Mouse (Mus musculus): Measurements from ENCODE around the gene Tgm6.

The Tgm6 gene

DNA sequence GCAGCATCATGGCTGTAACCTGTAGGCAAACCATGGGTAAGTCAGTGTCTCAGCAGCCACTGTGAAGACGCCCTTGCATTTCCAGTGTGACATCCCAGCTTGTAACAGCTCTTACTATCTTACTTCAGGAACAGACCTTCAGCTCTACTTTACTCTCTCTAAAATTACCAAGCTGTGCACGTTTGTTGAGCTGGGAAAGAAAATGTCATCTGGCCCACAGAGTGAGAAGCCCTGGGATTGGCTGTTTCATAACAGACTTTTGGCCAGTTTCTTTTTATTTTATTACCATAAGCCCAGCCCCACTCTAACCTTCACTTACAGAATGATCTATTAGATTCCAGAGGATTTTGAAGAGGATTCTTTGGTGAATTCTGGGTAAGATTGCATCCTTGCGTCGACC lies at the start of gene Tgm6:
Gene Tgm6, plus strand, starts transcription at position 301 of the 400 bp plus-strand sequence.
- in situ Hi-C loops (cut with MboI, MseI), result no loop called here

DNA sequence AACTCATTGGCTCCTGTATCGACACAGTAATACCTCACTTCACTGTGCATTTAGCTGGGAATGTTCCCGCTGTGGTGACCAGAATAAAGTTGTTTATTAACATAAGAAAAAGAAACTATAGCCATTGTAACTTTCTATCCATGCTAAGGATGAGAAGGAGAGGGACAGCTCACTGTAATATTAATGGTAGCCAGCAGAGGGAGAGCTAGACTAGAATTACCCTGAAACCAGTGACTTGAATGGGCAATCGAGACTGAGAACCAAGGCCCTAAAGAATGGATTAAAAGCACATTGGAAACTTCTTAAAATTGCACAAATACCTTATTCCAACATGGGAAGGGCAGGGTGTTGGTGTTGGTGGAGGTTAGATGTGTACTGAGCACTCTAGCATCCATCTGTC lies 44.0 kb upstream of the Tgm6 start:
- in situ Hi-C loops (cut with MboI, MseI), result no loop called here

DNA sequence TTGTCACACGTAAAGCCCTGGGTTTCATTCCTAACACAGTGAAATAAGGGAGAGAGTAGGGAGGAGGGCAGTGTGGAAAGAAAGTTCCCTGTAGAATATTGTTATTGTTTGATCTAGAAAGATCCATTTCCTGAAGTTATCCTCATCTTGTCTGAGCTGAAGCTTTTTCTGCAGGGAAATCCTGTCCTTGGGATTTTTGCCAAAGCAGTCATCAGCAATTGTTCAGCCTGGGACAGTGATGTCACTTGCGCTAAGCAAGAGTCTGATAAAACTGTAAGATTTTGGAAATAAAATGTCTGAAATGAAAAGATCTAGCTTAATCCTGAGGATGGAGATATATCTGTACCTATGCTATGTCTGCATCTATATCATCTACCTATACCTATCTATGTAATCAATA lies 41.8 kb upstream of the Tgm6 start:
- in situ Hi-C loops (cut with MboI, MseI), result loop anchor here (5.0 kb wide), 1 partner anchor 177 kb away; no protein-coding TSS in a partner anchor

DNA sequence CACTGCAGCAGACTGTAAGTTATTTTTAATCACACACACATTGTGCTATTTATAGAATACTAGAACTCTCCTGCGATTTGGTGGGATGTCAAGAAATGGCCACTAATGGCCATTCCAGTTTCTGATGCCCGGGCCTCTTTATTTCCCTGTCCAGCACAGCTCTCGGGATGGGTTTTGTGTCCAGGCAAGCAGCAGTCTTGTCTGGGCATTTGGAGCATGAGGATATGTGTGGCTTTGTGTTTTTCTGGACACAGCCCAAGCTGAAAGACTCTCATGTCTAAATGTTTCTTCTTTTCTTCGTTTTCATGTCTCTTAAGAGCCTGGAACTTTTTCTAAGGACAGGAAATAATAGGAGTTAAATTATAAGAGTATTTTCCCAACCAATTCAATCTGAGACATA lies 588 bp downstream of the Tgm6 start:
- in situ Hi-C loops (cut with MboI, MseI), result no loop called here

DNA sequence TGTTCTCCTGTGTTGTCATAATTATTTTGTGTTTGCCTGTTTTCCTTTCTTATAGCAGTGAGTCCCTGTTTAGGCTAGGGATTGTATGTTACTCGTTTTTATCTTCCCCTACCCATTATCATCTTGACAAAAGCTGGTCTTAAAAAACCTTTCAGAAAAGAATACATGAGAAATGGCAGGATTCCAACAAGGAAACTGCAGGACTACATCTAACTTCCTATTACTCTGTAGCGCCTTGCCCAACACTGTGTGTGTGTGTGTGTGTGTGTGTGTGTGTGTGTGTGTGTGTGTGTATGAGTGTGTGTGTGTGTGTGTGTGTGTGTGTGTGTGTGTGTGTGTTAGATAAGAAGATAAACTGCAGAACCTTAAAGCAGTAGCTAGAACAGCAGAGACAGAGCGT lies 1.2 kb downstream of the Tgm6 start:
- in situ Hi-C loops (cut with MboI, MseI), result no loop called here

DNA sequence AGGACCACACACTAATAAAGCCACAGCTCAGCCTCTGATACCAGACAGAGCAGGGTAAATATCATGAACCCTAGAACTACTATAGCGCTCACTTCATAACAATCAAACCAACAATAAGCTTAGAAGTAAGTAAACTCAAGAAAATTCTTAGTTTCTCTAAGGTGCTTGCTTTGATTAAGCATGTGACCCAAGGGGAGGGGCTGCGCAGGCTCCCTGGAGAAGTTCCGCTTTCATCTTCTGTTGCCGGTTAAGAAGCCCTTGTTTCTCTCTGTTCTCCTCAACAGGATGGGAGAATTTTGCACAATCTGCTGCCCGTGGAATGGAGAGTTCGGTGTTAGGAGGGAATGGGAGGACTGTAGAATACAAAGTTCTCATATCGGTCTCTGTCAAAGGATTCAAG lies 6.4 kb downstream of the Tgm6 start:
- in situ Hi-C loops (cut with MboI, MseI), result no loop called here

DNA sequence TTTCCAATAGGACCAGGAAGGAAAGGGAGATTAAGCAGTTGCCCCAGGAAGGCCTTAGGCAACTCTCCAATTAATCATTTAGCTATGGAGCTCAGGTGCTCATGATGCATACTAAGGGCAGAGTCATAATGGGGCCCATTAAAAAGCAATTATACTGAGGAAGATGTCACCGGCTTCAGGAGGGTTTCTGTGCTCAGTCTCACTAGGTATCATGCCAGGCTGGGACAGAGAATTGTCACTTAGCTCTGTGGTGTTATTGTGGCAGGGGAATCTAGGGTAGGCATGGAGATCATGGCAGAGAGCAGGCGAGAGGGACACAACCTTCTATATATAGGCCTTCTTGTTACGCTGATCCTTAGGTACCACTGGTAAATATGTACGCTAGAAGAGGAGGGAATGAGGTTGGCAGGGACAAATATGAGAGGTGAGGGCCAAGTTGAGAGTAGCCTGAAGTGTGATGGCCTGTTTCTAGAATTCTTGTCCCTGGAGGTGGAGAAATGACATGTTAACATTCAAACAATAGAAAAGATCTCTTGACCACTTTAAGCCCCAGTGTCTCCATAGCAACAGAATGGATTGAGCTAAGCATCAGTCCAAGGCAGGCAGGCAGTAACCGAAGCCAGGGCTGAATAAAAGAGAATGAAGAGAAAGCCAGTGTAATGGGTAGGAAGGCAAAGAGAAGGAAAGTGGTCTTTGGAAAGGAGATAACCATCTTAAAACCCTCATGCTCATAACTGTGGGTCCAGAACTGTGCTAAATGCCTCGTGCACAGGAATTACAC lies 13.3 kb downstream of the Tgm6 start:
- in situ Hi-C loops (cut with MboI, MseI), result no loop called here

DNA sequence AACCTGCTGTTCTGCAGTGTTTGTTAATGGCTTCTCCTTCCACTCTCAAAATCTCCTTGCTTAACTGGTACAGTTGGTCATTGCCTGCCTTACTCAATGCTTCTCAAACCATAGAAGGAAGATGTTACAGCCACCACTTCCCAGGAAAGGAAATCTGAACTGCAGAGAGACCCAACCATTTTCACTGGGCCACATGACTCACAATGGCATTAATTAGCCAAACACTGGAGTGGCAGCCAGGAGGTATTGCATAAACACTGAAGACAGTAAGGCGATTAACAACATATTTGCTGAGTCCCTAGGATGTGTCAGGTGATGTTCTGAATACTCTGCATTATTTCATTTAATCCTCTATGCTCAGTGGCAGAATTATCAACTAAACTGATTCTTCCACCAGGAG lies 13.9 kb downstream of the Tgm6 start:
- in situ Hi-C loops (cut with MboI, MseI), result no loop called here

DNA sequence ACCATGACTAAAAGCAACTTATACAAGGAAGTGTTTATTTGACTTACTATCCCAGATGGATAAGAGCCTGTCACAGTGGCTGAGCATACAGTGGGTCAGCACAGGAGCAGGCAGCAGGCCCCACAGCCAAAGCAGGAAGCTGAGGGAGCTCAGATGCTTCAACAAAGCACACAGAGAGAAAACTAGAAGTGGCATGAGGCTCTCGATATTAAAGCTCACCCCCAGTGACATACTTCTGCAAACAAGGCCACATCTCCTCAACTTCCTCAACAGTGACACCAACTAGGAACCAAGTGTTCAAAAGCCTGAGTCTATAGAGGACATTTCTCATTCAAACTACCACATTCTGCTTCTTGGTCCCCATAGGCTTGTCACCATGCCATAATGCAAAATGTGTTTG lies 17.5 kb downstream of the Tgm6 start:
- in situ Hi-C loops (cut with MboI, MseI), result no loop called here

DNA sequence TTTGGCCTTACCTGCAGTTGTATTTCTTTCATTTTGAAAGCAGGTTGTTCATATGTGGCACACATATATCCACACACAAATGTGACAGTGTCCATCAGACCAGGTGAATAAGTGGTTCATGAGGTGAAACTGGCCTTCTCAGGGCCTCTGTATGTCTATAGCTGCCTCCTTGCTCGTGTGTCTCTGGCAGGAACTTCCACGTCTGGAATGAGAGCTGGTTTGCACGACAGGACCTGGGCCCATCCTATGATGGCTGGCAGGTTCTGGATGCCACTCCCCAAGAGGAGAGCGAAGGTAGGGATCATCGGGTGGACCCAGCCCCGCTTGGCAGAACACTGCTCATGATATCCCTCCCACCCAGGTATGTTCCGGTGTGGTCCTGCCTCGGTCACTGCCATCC lies 30.8 kb downstream of the Tgm6 start:
- in situ Hi-C loops (cut with MboI, MseI), result no loop called here

DNA sequence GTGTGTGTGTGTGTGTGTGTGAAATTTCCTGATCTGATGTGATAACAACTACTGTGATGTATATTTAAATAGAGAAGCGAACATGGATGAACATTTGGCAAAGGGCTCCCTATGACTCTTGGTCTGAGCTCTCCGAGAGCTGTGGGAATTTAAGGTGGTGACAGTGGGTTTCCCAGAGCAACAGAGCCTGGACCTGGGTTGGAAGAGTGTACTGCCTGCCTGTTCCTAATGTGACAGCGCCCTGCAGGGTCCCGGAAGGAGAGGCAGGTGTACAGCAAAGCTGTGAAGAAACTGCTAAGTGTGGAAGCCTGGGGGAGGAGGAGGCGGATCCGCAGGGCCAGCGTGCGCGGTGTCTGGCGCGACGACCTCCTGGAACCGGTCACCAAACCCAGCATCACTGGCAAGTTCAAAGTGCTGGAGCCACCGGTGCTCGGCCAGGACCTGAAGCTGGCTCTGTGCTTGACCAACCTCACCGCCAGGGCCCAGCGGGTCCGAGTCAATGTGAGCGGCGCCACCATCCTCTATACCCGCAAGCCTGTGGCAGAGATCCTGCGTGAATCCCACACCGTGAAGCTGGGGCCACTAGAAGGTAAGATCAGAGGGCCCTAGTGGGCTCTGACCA lies 32.6 kb downstream of the Tgm6 start:
- in situ Hi-C loops (cut with MboI, MseI), result no loop called here

DNA sequence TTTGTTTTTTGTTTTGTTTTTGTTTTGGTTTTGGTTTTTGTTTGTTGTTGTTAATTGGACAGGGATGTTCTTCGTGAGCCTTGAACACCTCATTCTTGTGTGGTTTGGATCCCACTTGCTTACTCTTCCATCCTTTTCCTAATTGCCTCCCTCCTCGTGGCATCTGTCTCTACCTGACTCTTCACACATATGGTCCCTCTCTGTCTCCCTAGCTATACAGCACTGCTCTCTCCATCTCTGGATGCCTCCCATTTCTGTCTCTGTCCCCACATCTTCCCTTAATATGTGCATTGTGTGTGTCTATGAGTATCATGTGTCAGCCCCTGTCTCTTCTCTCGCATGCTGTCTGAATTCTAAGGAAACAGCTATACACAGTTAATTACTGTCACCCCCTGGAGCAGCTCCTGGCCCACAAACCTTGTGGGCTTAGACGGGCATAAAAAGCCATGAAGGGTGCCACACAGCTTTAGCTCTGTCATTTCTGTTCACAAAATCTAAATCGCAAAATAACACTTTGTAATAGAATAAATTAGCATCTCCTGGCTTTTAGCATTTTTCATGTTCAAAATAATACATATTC lies 34.0 kb downstream of the Tgm6 start:
- in situ Hi-C loops (cut with MboI, MseI), result no loop called here

DNA sequence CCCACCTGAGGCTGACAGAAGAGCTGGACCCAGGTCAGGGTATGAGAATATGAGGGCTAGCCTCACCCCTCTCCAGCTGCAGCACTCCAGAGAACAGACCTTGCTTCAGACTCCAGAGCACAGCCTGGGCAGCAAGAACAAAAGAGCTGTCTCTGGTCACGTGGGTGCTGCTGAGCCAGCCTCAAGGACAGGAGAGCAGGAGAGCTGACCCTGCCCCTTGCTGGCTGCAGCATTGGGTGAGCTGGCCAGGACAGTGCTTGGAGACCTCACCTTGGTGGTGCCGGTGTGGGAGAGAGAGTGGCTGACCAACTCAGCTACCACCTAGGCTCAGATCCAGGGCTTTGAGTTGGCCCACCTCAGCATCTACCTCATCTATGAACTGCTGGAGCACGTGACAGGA lies 43.0 kb downstream of the Tgm6 start:
- in situ Hi-C loops (cut with MboI, MseI), result no loop called here

DNA sequence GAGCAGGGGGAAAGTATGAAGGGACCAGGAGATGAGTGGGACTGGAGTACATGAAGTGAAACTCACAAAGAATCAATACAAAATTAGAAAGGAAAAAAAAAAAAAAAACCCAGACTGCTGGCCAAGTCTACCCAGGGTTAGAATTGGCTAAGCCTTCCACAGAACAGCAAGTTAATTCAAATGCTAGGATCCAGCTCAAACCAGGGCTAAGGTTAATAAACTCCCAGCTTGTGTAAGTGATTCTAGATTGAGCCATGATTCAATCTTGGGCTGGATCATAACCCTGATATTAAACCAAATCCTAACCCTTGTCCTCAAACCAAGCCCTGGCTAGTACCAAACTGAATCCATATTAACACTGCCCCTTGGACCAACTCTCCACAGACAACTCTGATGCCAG lies 43.6 kb downstream of the Tgm6 start:
- in situ Hi-C loops (cut with MboI, MseI), result no loop called here

DNA sequence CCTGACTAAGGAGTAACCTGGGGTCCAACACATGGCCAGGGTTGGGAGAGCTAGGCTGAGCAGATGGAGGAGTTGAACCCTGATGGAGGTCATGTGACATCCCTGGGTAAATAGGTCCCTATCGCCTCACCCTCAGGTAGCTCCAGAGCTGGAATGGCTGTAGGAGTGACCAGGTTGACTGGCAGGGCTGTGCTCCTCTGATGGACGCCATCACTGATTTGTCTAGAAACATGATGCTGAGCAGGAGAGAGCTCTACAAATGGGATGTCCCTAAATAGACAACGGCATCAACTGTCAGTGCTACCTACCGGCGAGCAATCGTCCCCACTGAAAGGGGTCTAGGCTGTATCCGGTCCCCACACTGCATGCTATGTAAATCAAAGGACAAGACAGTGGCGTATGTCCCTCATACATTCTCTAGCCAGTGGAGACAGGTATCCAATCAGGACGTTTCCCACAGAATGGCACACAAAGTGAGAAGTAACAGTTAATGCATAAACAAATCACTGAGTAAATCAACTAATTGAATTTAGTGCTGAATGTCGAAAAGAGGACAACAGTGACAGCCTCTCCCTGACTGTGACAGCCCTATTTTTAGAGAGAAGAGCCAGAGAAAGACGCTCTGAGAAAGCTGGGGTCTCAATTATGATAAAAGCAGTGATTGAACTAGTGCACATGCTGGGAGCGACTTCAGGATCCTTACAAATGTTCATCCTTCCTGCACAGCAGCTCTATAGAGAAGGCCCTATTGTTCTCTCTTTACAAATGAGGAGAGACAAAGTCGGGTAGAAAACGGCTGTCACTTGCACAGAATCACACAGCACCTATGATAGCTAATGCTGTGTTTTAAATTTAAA lies 45.2 kb downstream of the Tgm6 start:
- in situ Hi-C loops (cut with MboI, MseI), result no loop called here

DNA sequence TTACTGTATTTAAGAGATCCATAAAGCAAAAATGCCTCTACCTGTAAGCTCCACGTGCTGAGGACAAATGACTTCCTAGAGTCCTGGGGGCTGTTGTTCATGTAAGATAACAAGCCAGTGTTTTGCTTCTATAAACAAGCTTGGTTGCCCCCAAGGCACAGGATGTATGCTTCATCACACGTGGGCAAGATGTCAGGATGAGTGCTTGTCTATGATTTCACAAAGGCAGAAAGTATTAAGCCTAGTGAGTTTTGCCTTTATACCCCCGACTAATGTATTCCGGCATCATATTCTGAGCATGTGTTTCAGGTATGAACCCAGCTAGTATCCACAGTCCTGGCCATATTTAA lies 45.8 kb downstream of the Tgm6 start:
- in situ Hi-C loops (cut with MboI, MseI), result no loop called here

DNA sequence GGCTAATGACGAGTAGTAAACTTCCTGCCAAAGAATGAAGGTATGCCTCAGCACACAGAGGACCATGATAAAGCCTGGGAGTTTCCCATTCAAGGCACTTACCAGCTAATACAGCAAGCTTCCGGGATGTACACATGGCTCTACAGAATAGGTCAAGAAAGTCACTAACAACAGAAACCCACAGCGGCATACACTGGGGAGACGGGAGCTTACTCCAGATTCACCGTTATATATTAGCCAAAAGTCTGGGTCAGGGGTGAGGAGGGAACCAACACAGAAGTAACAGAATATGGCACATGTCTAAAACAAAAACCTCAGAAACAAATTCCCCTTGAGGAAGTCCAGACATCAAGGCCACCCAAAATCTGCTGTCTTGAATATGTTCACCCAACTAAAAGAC lies 50.5 kb downstream of the Tgm6 start:
- in situ Hi-C loops (cut with MboI, MseI), result no loop called here

DNA sequence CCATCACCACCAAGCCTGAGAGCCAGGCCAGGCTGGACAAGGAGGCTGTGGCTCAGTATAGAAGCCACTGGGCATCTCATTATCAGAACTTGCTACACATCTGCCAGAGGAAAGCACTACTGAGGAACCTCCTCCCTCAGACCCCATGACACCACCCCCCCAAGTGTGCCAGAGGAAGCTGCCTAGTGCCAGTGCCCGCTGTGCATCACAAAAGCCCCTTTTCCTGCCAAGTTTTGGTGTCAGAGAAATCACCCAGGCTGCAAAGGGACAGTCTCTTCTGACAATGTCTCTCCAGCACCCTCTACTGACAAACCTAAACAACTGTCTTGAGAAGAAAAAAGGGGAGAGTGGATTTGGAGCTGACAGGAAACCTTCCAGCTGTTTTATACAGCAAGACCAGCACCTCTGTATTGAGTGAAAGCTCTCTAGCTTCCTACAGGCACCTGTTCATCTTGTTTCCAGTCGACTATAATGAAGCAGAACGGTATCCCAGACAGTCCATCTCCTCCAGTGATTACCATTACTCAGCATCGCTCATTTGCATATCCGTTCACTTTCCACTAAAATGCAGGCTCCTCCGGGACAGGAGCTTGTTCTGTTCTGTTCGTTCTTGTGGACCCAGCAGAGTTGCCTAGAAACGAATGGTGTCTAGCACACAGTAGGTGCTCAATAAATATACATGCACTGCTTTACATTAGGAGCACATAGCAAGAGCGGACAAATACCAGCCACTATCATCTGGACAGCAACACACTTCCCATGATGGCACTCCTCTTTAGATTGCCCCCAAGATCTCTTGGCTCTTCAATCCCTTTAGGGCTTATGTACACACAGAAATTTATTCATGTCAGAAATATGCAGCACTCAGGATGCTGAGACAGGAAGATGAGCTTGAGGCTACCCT lies 54.3 kb downstream of the Tgm6 start:
- in situ Hi-C loops (cut with MboI, MseI), result no loop called here

DNA sequence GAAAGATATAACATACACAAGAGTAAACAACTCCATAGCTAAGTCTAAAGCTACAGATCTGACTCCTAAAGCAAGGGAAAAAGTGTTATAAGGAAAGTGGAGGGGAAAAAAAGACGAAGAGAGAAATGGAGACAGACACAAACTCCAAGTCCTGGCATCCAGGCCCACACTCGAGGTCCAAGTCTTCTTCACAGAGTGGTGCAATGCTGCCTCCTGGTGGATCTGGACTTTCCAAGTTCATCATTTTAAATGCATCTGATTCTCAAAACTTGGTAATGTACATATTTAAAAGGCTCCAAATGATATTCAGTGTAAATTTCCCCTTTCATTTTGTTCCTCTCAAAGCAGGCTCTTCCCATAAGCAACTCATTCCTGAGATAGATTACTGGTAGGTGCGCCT lies 55.6 kb downstream of the Tgm6 start:
- in situ Hi-C loops (cut with MboI, MseI), result no loop called here

DNA sequence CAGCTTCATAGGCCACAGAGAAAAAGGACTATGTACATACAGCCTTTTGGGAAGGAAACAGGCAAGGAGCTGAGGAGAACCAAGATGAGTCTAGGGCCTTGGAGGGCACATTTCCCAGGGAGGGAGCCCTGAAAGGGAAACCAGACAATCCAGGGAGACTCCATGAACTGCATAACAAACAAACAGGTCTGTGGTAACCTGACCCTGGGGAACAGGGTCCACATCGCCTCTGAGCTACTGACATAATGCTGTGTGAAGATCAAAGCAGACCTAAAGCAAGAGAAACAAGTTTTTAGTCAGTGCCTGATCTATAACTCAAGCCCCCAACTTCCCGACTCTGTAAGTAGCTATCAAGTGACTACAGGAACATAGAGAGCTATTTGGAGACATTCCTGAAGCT lies 59.5 kb downstream of the Tgm6 start:
- in situ Hi-C loops (cut with MboI, MseI), result no loop called here

DNA sequence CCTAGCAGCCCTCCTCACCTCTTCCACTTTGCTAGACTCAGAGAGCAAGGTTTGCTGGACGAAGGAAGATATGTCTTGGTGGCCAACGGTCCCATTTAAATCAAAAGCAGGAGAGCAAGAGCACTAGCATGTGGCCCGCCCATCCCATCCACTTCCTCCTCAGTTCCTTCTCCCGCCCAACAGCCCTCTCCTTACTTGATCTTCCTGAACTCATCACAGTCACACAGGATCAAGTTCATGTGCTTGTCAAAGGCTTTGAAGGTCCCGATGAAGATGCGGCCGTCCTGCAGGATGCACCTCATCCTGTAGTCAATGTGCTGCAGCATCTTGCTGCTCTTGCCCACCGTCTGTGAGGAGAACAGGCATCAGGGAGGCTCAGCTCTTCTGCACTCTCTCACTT lies 64.6 kb downstream of the Tgm6 start:
- in situ Hi-C loops (cut with MboI, MseI), result loop anchor here (5.0 to 25.0 kb wide), 2 partner anchors 105 to 990 kb away; partner anchors contain the start of genes Idh3b and Slc20a1

Measured in regulatory T cell (primary cell).